Mouse (Mus musculus) brain, embryonic 14.5 days (tissue): ENCODE results near the gene Rab23.

ENCODE experiments used
- CTCF ChIP-seq: fragments of 200-500 bp; IDR thresholded peaks from 2 replicates; pipeline ENCODE4 v1.5.1; 2012; ENCODE audit warnings: inconsistent platforms, mild to moderate bottlenecking, moderate library complexity, borderline replicate concordance; ENCODE audit not compliant: insufficient read depth, insufficient read length; ENCODE audit errors: extremely low read depth
- POLR2A ChIP-seq: fragments of 200-500 bp; IDR thresholded peaks from 2 replicates; pipeline ENCODE4 v1.6.1; 2012; ENCODE audit warnings: mild to moderate bottlenecking, inconsistent platforms, borderline replicate concordance; ENCODE audit not compliant: poor library complexity, insufficient read depth, insufficient read length, severe bottlenecking; ENCODE audit errors: extremely low read depth

- TF ChIP-seq CTCF (peak; percentile 10; the same call in 1 of the 2 replicates), POLR2A (0 out of 2 replicates have a peak, but pooled peaks have one; percentile 21)
Observed at GRCm38 (mm10) chr1:33757491-33758041, 37.9 kb downstream of the Rab23 start, which contains the start of gene Bag2.
